Mouse (Mus musculus): ENCODE measurements around the gene Dhrs7c.

GRCm38 (mm10) chr11:67855035-67855434, 57.0 kb downstream of the Dhrs7c start:
- TF ChIP-seq CTCF (IDR thresholded peaks at IDR 0.05; ENCODE audit: low read depth, low read length) = no peak
- no peak for TF ChIP-seq GATA1 (IDR thresholded peaks at IDR 0.05; ENCODE audit: borderline replicate concordance, low read length)
- no peak for TF ChIP-seq GATA2 (IDR thresholded peaks at IDR 0.05; ENCODE audit: borderline replicate concordance, low read depth, low read length)
